Mouse (Mus musculus) c-Kit-positive CD71-negative TER-119-negative erythroid progenitor cells, embryonic 14.5 days (primary cell): ENCODE measurements around the gene Zfp112.
"Not testable (repeated sequence)": the region's sequence is repeated elsewhere in the genome, so short reads cannot be mapped to it uniquely, and the experiment has no call there.

Experiments used
- DNase-seq: peaks from one replicate; pipeline ENCODE4 v3.0.0-alpha.2; 2013; ENCODE audit warnings: low read depth

The Zfp112 gene

DNA sequence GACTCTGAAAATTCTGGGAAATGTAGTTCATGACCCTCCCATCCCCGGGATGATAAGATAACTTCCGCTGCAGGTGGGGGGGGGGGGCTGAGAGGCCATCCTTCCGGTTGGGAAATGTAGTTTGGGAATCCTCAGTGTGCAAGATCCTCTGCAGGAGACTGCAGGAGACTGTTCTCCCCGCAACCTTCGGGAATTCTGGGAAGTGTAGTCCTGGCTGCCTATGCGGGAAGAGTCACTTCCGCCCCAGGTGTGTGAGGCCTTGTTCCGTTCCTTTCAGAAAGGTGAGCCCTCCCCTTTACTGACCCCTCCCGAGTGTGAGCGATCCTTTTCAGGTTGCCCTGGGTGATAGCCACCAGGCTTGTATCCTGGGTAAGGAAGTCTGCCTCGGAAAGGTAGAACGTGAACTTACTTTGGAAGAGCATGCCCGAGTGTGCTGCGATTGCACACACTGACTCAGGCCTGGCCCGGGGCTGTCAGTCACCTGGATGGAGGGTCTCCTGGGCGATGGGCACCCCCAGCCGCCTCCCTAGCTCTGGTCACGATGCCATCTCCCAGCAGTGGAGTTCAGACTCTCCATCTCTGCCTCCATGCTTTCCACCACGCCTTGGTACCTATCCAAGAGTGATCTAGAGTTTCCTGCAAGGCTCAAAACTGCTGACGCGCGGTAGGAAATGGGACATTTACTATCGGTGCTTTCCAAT, at the start of gene Zfp112:
Gene Zfp112, plus strand, starts transcription at position 159 of the 701 bp plus-strand sequence.
- DNase-seq = no peak

DNA sequence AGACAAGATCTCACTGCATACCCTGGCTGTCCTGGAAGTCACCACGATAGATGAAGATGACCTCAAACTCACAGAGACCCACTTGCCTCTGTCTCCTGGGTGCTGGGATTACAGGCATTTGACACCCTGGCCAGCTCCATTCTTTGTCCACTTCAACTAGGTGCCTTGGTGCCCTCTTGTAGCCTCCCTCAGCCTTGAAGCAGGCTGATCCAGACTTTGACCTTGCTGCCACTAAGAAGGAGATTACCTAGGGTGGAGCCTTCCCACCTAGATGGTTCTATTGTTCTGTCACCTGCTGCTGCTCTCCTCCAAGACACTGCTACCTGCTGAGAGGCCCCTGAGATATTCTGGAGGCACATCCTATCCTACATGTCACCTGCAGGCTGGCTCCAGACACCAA, 37.7 kb upstream of the Zfp112 start:
- not testable (repeated sequence) for DNase-seq

DNA sequence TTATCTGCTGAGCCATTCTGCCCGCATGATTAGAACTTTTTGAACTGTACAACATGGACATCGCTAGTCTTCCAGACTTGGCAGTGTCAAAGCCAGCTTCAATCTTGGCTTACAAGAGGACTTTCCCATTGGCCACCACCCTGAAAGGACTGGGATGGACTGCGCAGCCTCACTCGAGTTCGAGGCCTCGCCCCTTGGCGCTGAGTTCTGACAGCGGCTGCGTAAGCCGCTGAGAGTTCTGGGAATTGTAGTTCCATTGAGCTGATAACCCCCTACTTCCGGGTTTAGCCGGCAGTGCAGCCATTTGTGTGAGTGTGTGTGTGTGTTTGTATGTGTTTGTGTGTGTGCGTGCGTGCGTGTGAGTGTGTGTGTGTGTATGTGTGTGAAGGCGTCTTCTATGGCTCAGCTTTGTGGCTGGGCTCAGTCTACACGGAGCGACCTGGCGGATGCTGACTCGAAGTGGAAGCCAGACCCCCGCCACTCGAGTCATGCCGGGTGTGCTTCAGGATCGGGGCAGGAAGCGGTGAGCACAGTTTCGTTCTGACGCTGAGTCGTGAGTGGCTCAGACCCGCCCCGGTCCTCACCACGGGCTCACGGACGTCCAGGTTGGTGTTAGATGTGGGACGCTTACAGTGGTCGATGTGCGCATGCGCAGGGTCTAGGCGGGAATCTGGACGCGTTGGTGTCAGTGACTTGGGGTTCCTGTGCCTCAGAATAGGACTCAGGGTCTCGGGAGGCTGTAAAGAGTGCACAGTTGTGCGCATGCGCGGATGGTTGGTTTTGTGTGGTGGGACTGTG, 30.3 kb upstream of the Zfp112 start, which contains the start of gene Zfp180:
Gene Zfp180, plus strand, starts transcription at position 291 of the 798 bp plus-strand sequence.
- peak; percentile 91 for DNase-seq

DNA sequence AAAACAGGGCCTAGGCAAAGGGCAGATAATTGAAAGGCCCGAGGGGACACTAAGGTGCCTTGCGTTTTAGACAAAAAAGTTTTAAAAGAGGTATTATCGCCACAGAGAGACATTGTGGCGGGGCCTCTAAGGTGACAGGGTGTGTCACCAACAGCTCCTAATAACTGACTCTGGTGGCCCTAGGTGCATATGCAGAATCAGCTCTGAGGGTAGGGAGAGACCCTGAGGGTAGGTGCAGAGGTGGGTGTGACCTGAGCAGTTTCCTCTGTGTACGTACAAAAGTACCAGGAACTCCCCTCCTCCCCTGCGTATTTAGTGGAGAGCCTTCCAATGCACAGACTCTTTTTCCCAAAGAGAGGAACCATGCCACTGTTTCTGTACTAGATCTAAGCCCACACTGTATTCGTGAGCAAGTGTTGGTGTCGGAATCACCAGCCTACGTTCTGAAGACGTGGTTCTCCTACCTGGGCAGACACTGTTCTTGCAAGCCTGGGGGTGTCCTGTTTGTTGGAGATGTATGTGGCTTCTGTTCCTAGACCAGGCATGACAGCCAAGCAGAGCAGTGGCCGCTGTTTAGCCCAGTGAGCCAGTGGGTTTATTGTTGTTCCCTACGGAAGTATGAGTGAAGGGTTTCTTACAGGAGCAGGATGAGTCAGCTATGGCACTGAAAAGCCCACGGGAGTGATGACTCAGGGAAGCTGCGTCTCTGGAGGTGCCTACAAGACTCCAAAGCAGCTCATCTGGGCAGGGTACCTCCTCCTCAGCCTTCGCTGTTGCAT, 29.5 kb upstream of the Zfp112 start:
- peak; percentile 13 for DNase-seq

GRCm38 (mm10) chr7:24086871-24087270, 25.2 kb upstream of the Zfp112 start:
- DNase-seq = no peak

GRCm38 (mm10) chr7:24087485-24088125, 24.5 kb upstream of the Zfp112 start:
- DNase-seq = no peak

GRCm38 (mm10) chr7:24104403-24104802, 7.7 kb upstream of the Zfp112 start:
- DNase-seq = no peak

GRCm38 (mm10) chr7:24105144-24105703, 6.9 kb upstream of the Zfp112 start:
- no peak for DNase-seq

- DNase-seq = no peak
These were observed 1.3 kb upstream of the Zfp112 start for GRCm38 (mm10) chr7:24110839-24111238.

DNA sequence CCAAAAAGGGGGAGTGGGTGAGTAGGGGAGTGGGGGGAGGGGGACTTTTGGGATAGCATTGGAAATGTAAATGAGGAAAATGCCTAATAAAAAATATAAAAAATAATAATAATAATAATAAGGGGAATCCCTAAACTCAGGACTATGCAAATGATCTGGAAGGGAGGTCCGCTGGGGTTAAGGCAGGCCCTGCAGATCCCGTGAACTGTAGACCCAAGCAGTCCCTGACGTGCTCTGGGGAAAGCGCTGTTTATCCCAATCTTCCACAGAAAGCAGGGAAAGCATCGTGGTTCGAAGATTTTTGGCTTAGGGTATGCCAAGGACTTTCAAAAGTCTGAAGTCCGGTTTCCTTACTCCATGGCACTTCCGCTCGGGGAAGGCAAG, 350 bp upstream of the Zfp112 start:
- DNase-seq = no peak

DNA sequence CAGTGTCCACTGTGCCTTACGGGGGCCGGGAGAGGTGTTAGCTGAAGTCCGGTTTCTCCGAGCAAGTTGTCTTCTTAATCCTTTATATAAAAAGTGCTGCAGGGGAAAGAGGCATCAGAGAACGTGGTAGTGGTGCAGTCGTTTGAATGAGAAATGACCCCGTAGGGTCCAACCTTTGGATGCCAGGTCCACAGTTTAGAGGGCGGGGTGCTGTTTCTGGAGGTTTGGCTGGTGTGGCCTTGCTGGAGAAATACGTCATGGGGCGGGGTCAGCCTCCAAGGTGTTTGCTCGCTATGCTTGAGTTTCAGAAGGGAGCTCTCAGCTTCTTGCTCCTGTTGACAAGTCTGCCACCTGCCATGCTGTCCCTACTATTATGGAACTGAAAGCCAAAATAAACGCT, 887 bp downstream of the Zfp112 start:
- no peak for DNase-seq

DNA sequence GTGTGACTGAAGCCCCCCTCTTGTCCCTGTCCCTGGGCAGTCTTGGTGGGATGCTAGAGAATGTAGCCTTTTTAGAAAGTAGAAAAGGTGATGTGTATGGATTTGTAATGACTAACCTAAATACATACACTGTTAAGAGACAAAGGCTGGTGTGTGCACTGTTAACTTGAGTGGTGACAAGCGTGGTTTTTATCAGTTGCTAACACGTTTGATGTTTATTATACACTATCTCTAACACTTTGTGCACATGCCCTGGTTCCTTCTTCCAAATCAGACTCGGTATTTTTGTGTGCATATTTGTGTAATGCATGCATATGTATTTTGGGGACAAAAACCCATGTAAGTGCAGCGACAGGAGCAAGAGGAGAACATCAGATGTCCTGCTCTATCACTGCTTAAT, 4.5 kb downstream of the Zfp112 start:
- no peak for DNase-seq

GRCm38 (mm10) chr7:24133425-24133995, 21.4 kb downstream of the Zfp112 start:
- DNase-seq = no peak

GRCm38 (mm10) chr7:24133996-24134828, 22.1 kb downstream of the Zfp112 start, which contains the start of gene Zfp235:
Gene Zfp235, plus strand, starts transcription at chr7:24134169.
- peak; percentile 73 for DNase-seq

DNA sequence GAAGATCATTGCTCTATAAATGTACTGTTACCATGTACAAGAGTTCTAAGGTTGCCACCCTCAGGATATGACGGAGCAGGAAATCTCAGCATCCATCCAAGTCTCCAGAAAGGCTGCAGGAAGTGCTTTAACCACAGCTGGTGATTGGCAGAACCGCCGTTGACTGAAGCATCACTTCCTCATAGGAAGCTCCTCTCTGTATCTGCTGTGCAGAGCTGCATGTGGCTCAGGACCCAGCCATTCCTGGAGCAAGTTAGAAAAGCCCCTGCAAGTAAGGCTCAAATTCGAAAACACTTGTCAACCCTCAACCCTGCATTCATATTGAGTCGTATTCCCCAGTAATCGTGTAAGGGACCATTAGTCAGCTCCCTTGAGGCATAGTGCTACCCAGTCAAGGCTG, 30.5 kb downstream of the Zfp112 start:
- DNase-seq = no peak

DNA sequence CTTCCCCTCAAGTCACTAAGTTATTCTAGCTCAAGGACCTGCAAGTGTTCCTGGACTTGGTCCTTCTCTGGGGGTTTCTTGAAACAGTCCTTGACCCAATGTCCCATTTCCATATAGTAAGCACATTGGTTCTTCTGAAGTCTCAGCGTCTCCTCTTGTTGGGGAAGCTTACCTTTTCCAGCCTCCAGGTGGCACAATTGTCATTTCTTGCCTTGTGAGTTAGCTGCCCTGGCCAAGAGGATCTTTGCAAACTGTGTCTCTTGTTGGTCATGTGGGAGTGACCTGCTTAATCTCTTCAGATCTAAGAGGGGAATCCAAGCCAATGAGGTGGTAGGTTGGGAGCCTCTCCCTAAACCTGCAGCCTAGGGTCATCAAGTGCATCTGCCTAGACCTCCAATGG, 41.2 kb downstream of the Zfp112 start:
- DNase-seq = peak; percentile 43

GRCm38 (mm10) chr7:24172191-24172590, 60.1 kb downstream of the Zfp112 start:
- no peak for DNase-seq

DNA sequence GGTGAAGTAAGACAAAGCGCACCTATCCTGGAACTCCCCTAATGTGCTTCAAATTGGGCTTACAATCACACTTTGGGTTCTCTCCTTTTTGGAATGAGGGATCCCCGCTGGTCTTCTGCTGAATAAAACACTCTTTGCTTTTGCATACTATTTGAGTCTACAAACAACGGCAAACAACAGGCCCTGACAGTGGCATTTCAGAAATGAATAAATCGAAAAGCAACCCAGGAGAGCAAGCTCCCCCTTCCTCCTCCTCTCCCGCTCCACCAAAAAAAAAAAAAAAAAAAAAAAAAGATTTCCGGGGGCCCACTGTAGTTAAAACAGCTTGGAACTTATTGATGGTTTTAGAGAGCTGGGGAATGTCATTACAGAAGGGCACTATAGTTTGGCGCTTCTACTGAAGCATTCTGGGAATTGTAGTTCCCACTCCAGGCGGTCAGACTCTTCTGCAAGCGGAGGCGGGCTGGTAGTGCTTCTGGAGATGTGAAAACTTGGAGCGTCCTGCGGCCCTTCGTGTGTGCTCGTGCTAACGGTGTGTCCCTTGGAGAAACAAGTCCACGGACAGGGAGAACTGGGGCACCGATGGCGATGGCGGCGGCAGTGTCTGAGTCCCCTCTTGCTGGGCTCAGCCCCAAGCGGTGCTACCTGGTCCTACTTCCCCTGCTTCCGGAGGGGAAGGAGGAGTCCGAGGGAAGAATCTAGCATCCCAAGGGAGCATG, 62.7 kb downstream of the Zfp112 start, which contains the start of gene Zfp114:
Gene Zfp114, plus strand, starts transcription at position 443 of the 719 bp plus-strand sequence.
- DNase-seq = peak; percentile 26

DNA sequence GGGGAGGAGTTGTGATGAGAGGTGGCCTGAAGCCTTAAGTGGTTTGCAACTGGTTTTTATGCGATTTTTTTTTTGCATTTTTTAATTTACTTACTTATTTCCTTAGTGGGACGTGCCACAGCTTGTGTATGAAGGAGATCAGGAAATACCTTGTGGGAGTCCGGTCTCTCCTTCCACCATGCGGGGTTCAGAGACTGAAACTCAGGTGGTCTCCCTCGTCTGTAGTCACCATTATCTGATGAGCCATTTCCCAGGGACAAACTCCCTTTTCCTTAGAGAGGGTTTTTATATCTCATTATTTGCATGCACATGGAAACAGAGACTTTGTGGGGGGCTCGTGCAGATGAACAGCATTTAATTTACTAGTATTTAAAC, 63.2 kb downstream of the Zfp112 start:
- no peak for DNase-seq
